Mouse (Mus musculus) heart, postnatal 36 days (tissue): ENCODE measurements at regions not wholly inside any gene's neighbourhood (a gene's known extent, or its start where the extent isn't known, plus 50 kb on each side); places are given as distances from the start of the nearest gene placed in this dataset.

Experiments
- DNase-seq, 2 experiments: peaks; one replicate each; pipeline ENCODE4 v3.0.0; 2021 to 2022
- intact Hi-C: fragments of 180-260 bp; cut with DNase I; formaldehyde crosslinking; loops from one replicate; pipeline ENCODE4 v1.15.1; 2025

- DNase-seq, result no peak
- intact Hi-C loops, result no loop called here
These were observed 126.2 kb upstream of the Kcnip4 start for GRCm38 (mm10) chr5:49650953-49651352.

DNA sequence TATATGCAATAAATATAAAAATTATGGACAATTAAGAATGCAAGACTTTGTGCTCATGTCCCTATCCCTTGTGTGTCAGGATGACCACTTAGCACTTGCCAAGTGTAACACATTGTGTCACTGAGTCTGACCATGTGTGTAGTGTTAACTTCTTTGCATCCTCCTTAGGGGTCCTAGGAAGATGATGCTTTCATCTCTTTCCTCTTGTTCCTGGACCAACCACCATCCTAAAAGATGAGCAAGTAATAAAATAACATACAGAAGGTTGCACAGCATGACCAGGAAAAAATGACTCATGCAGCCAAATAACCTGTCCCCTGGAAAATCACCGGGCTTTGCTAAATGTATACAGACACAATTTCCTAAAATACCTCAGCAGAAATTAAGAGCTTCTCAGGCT, 121.1 kb upstream of the Kcnip4 start:
- intact Hi-C loops, result no loop called here
- DNase-seq, result no peak

GRCm38 (mm10) chr5:49644606-49645005, 119.9 kb upstream of the Kcnip4 start:
- no peak for DNase-seq
- intact Hi-C loops, result no loop called here

DNA sequence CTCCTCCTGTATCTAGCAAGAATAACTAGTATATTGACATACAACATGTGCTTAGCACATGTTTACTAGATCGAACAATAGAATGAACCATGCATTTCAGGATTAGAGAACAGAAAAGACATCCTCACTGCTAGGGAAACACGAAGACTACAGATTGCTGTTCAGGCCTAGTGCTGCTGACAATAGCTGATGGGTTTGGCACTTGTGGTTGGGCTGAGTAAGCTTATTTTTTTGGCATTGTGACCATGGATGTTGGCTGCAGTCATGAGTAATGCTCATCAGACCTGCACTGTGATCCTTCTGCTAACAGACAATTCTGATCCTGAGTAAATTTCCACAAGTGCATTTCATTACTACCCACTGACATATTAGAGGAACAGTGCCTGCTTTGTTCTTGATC, 117.7 kb upstream of the Kcnip4 start:
- no peak for DNase-seq
- intact Hi-C loops, result no loop called here

DNA sequence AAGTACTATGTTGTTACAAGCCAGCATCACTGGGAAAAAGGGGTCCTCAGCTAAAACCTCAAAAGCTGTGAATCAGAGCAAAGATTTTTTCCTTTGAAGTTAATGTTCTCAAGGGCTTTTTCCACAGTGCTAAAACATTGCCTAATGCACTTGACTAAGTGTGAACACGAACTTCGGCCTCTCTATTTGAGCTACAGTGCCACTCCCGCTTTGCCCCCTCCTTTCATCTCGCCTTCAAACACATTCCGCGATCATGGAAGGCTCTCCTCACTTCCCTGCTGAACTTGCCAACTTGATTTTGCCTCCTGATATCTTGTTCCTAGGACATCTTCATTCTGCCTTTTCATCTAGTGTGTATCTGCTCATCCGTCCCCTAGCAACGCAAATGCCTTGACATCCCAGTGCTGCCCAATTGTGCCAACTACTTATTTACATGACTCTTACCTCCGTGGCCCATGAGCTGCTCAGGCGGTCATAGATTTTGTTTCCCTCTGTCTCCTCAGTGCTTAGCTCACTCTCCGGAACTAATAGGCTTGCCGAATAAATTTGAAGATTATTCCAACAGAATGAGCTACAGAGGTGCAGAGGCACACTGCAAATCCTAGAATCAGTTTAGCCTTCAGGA, 116.6 kb upstream of the Kcnip4 start:
- intact Hi-C loops, result no loop called here
- DNase-seq, result no peak

DNA sequence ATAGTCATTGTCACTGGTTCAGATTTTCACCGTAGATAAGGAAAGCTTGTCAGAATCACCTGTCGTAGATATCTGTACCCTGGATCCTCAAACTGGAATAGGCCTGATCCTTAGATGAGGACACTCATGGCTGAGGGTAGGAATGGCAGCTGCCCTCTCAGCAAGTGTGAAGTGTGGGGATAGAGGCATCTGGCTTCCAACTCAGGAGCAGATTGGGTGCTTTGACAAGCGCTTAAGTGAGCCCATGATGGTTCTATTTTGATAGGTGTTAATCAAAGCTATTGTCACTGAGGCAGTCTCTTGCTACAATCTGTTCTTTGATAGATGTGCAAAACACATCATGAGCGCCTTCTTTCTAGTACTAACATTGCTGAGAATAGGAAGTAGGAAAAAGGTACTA, 114.9 kb upstream of the Kcnip4 start:
- intact Hi-C loops, result no loop called here
- DNase-seq, result no peak

GRCm38 (mm10) chr5:49620152-49620551, 95.4 kb upstream of the Kcnip4 start:
- intact Hi-C loops, result no loop called here
- DNase-seq, result no peak

GRCm38 (mm10) chr5:49606761-49607160, 82.1 kb upstream of the Kcnip4 start:
- no peak for DNase-seq
- intact Hi-C loops, result no loop called here

DNA sequence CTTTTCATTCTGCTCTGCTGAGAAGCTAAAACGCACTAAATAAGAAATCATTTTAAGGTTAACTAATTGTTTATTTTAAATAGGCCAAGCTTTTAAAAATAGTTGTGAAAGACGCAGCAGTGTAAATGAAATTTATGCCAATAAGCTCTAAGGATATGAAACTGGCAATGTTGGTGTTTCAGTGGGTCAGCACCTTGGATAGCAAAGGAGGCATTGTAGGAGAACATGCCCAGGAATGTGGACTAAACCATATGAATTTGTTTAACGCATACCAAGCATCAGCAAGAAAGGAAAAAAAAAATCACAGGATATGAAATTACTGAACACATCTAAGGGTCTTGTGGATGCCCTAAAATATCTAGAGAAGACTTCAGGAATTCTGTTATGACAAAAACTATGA, 56.1 kb upstream of the Kcnip4 start:
- no peak for DNase-seq
- intact Hi-C loops, result no loop called here

DNA sequence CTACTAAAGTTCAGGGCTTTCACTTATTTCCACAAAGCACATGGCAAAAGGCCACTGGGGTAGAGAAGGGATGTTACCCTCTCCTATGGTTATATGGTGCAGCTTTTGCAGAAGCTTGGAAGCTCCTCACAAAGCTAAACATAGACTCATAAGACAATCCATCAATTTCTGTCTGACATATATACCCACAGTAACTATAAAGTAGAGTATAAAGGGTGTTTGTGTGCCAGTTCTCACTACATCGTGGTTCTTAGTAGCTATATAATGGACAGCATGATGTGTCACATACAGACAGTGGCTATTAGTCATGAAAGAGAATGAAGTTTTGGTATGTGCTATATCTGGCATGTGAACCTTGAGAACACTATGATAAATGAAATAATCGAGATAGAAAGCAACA, 51.2 kb upstream of the Kcnip4 start:
- DNase-seq, result no peak
- intact Hi-C loops, result no loop called here
